Mouse (Mus musculus) intestine, embryonic 14.5 days (tissue): ENCODE measurements at regions not wholly inside any gene's neighbourhood (a gene's known extent, or its start where the extent isn't known, plus 50 kb on each side); places are given as distances from the start of the nearest gene placed in this dataset.

Source experiments
- ATAC-seq: fragments of 200-750 bp; cut with Nextera tagmentation; replicated peaks from 2 replicates; pipeline ENCODE4 v1.8.0; 2017; ENCODE audit warnings: low read depth, moderate number of reproducible peaks, moderate TSS enrichment, moderate library complexity; ENCODE audit not compliant: low FRiP score, low TSS enrichment
- DNase-seq: peaks from one replicate; pipeline ENCODE4 v3.0.0-alpha.2; 2018; ENCODE audit warnings: low spot score
- H3K27ac ChIP-seq: fragments of 300-500 bp; sonication (generic); 2 replicates; pipeline ENCODE4 v1.5.1; 2014; ENCODE audit warnings: low read depth, mild to moderate bottlenecking, control low read depth
- H3K27me3 ChIP-seq: fragments of 300-500 bp; sonication (generic); replicated peaks from 2 replicates; pipeline ENCODE4 v1.6.1; 2014; ENCODE audit warnings: low read length, control low read depth; ENCODE audit not compliant: control insufficient read depth, insufficient read depth
- H3K36me3 ChIP-seq: fragments of 300-500 bp; sonication (generic); 2 replicates; pipeline ENCODE4 v1.6.1; 2014; ENCODE audit warnings: low read length, control low read depth; ENCODE audit not compliant: control insufficient read depth, insufficient read depth
- H3K4me1 ChIP-seq: fragments of 300-500 bp; sonication (generic); replicated peaks from 2 replicates; pipeline ENCODE4 v1.6.1; 2014; ENCODE audit warnings: low read length, control low read depth, mixed read lengths; ENCODE audit not compliant: control insufficient read depth, insufficient read depth
- H3K4me2 ChIP-seq: fragments of 300-500 bp; sonication (generic); 2 replicates; pipeline ENCODE4 v1.6.1; 2014; ENCODE audit warnings: low read length
- H3K4me3 ChIP-seq: fragments of 300-500 bp; sonication (generic); 2 replicates; pipeline ENCODE4 v1.5.1; 2014; ENCODE audit warnings: low read depth, low read length, control low read depth, mixed read lengths
- H3K9ac ChIP-seq: fragments of 300-500 bp; sonication (generic); 2 replicates; pipeline ENCODE4 v1.6.1; 2014; ENCODE audit warnings: mild to moderate bottlenecking, low read length
- H3K9me3 ChIP-seq: fragments of 300-500 bp; sonication (generic); 2 replicates; pipeline ENCODE4 v1.6.1; 2016; ENCODE audit warnings: low read length, control low read depth; ENCODE audit not compliant: control insufficient read depth
- WGBS: fragments of 180-500 bp; shearing (Covaris S2); extraction: QIAGEN DNeasy Blood & Tissue Kit; methylation state at CpG from one replicate; pipeline ENCODE4 v1.1.7; 2014; 5-methylcytosine and 5-hydroxymethylcytosine counted together

DNA sequence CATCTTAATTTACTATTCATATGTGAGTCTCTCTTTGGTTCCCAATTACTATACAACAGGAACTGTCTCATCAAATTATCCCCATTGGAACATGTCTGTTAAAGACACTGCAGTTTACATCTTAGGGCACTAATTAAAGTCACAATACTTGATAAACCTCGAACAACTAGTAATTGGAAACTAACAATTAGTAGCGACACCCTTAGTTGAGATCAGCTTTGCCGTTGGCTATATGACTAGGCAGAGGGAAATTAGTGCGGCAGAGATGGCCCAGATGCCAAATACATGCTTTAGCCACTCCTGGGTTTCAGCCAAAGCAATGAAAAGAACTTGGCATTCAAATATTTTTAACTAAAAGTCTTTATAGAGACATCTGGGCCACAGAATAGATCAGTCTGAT is 265.7 kb upstream of the Smarca2 start:
- 94% methylated on average over 4 of the region's 4 CpGs for WGBS
- no peak for DNase-seq

DNA sequence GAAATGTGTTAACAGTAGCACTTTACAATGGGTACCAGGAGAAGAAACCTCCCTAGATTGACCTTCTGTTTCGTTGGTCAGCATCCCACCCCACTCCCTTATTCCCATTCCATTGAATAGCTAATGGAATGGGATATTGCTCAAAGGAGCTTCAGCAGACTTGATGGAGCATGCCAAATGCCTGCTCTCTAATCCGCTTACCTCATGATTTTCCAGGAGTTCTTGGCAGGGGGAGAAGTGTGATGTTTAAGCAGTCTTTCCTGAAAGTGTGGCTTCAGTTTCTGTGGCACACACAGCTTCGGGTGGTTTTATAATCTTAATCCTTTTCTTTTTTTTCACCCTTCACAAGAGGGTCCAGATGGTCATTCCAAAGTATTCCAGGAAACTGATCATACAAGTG is 264.7 kb upstream of the Smarca2 start:
- no peaks in the 10 kb centered on the region for H3K4me1 ChIP-seq
- H3K9me3 ChIP-seq = no peaks in the 10 kb centered on the region
- no peak overlapping the region for H3K4me2 ChIP-seq
- DNase-seq = no peak
- no peaks in the 10 kb centered on the region for H3K27me3 ChIP-seq
- WGBS = 68% methylated on average over 3 of the region's 3 CpGs
- ATAC-seq = no peak
- H3K4me3 ChIP-seq = no peak overlapping the region
- H3K9ac ChIP-seq = no peak overlapping the region
- no peak overlapping the region for H3K27ac ChIP-seq
- no peaks in the 10 kb centered on the region for H3K36me3 ChIP-seq

More for the DNA sequence above, 265.7 kb upstream of the Smarca2 start:
- H3K27me3 ChIP-seq = no peaks in the 10 kb centered on the region
- no peak overlapping the region for H3K4me2 ChIP-seq
- H3K9me3 ChIP-seq = no peaks in the 10 kb centered on the region
- H3K4me3 ChIP-seq = no peak overlapping the region
- H3K4me1 ChIP-seq = no peaks in the 10 kb centered on the region
- ATAC-seq = no peak
- H3K9ac ChIP-seq = no peak overlapping the region
- H3K36me3 ChIP-seq = no peaks in the 10 kb centered on the region
- H3K27ac ChIP-seq = no peak overlapping the region

DNA sequence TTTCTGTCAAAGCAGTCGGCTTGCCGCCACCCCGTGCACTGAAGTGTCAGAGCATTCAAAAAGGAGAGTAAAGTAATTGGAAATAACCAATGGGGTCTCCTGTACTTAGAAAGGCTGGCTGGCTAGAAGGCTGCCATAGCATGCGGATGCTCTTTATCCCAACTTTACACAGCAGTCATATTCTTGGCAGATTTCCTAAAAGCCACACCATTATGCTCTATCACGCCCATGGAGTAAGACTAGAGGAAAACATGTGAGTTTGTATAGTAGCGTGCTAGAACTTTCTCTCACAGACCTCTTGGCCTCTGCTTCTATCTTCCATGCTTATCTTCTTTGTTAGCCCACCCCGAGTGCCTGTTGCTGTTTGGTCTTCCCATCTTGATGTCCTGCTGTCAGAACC is 249.8 kb upstream of the Smarca2 start:
- DNase-seq (no peak), ATAC-seq (no peak)

DNA sequence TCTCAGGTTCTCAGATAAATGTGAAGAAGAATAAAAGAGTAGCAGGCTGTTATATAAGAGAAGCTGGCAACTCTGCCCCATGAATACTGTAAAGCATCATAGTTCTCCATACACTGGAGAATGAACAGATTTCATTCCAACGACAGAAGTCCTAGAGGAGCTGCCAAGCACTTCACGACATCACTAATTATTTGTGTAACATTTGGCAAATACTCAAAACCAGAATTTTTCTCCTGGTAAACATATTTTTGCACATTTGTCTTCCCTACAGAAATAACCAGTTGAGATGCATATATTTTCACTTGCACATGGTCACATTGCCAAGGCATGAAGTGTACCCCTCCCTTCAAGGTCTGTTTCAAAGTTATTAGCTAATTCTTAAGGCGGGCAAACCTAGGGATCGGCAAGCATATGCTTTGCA is 220.9 kb upstream of the Smarca2 start:
- DNase-seq (no peak), ATAC-seq (no peak)
- Histone ChIP-seq H3K9me3 (no peaks in the 10 kb centered on the region), H3K4me3 (no peak overlapping the region), H3K9ac (no peak overlapping the region), H3K27me3 (no peaks in the 10 kb centered on the region), H3K4me1 (no peaks in the 10 kb centered on the region), H3K4me2 (no peak overlapping the region), H3K27ac (no peak overlapping the region), H3K36me3 (no peaks in the 10 kb centered on the region)
- WGBS = 81% methylated on average over 4 of the region's 4 CpGs

More for the DNA sequence above, 249.8 kb upstream of the Smarca2 start:
- Histone ChIP-seq H3K4me3 (no peak overlapping the region), H3K27me3 (no peaks in the 10 kb centered on the region), H3K9ac (no peak overlapping the region), H3K27ac (no peak overlapping the region), H3K9me3 (no peaks in the 10 kb centered on the region), H3K36me3 (no peaks in the 10 kb centered on the region), H3K4me2 (no peak overlapping the region), H3K4me1 (no peaks in the 10 kb centered on the region)
- 82% methylated on average over 7 of the region's 7 CpGs for WGBS

DNA sequence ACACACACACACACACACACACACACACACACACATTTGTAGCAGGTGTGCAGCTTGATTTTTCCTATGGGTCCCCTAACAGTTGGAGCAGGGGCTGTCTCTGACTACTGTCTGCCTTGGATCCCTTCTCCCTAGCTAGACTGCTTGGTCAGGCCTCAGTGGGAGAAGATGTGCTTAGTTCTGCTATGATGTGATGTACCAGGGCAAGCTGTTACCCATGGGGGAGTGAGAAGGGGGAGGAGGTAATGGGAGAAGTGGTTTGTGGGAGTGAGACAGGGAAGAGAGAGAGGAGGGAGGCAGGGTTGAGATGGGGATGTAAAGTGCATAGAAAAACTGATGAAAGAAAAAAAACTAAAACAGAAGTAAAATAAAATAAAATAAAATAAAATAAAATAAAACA is 218.8 kb upstream of the Smarca2 start:
- Histone ChIP-seq H3K4me2 (no peak overlapping the region), H3K9me3 (no peaks in the 10 kb centered on the region), H3K4me1 (no peaks in the 10 kb centered on the region), H3K27ac (no peak overlapping the region), H3K36me3 (no peaks in the 10 kb centered on the region), H3K27me3 (no peaks in the 10 kb centered on the region), H3K4me3 (no peak overlapping the region), H3K9ac (no peak overlapping the region)
- ATAC-seq (no peak), DNase-seq (no peak)

DNA sequence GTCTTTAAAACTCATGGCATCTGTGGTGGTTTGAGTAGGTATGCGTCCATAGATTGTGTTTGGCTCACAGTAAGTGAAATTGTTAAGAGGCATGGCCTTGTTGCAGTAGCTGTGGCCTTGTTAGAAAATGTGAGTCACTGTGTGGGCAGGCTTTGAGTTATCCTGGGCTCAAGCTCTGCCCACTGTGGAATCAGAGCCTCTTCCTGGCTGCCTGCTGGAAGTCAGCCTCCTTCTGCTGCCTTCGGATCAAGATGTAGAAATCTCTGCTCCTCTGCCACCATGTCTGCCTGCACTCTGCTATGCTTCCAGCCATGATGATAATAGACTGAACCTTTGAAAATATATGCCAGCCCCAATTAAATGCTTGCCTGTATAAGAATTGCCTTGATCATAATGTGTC is 192.2 kb upstream of the Smarca2 start:
- no peak for DNase-seq
- no peak for ATAC-seq
- Histone ChIP-seq H3K9ac (no peak overlapping the region), H3K27ac (no peak overlapping the region), H3K27me3 (no peaks in the 10 kb centered on the region), H3K4me1 (no peaks in the 10 kb centered on the region), H3K9me3 (no peaks in the 10 kb centered on the region), H3K4me2 (no peak overlapping the region), H3K36me3 (no peaks in the 10 kb centered on the region), H3K4me3 (no peak overlapping the region)
- 88% methylated on average over 2 of the region's 2 CpGs for WGBS

DNA sequence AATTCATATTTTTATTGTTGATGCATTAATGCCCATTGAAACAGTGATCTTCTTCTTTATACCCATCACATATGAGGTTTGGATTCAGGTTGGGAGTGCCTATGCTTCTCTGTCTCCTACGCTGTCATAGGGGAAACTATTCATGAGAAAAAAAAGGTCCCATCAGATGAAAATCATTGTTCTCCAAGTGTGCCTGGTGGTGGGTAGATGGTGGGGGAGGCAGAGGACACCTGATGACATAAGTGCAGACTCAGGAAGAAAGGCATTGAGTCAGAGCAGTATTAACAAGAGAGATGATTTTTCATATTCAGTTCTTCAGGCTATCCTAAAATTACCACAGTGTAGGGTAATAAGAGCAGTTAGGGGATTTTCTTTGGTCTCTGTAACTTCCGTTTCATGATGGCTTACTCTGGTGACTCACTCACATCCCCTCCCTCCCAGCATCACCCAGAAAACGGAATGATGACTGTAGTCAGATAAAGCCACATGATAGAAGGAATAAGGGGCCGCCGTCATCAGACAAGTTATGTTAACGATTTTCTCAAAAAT is 190.3 kb upstream of the Smarca2 start:
- DNase-seq (no peak), ATAC-seq (no peak)
- WGBS = 90% methylated on average over 6 of the region's 6 CpGs
- H3K4me3 ChIP-seq = no peak overlapping the region
- H3K9ac ChIP-seq = no peak overlapping the region
- no peaks in the 10 kb centered on the region for H3K36me3 ChIP-seq
- H3K9me3 ChIP-seq = no peaks in the 10 kb centered on the region
- H3K4me1 ChIP-seq = no peaks in the 10 kb centered on the region
- H3K27ac ChIP-seq = no peak overlapping the region
- H3K27me3 ChIP-seq = no peaks in the 10 kb centered on the region
- no peak overlapping the region for H3K4me2 ChIP-seq

DNA sequence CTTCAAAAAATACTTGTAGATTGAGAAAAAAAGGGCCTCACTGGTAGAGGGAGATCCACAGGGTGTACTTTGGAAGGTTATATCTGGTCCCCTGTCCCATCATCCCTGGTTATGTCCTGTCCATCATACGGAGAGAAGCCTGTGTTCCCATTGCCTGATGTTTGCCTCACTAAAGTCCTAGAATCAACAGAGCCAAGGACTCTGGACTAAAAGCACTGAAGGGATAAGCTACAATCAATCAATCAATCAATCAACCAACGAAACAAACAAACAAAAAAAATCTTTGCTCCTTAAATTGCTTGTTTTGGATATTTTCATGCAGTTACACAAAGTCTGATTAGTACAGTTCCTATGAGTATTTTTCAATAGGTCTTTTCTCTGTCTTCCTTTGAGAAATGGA is 185.1 kb upstream of the Smarca2 start:
- Histone ChIP-seq H3K27me3 (no peaks in the 10 kb centered on the region), H3K27ac (no peak overlapping the region), H3K4me2 (no peak overlapping the region), H3K4me1 (no peaks in the 10 kb centered on the region), H3K36me3 (no peaks in the 10 kb centered on the region), H3K9ac (no peak overlapping the region), H3K4me3 (no peak overlapping the region), H3K9me3 (no peaks in the 10 kb centered on the region)
- DNase-seq (no peak), ATAC-seq (no peak)
- WGBS = 80% methylated on average over 2 of the region's 2 CpGs

DNA sequence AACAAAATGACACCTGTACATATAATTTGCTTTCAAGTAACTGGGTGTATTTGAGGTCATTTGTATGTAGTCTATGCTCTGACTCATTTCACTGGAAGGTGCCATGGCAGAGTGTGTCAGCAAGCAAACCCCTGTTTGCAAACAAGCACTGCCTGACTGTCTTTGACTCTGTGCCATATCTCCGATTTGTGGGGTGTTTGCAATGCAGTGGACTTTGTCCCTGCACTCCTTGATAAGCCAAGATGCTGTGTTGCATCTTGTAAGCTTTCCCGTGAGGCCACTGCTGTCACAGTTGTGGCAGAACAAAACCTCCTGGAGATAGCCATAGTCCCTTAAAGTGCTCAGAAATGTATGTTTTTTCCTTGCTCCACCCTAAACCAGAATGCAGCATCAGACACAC is 165.7 kb upstream of the Smarca2 start:
- Histone ChIP-seq H3K4me2 (no peak overlapping the region), H3K4me1 (no peaks in the 10 kb centered on the region), H3K9ac (no peak overlapping the region), H3K27me3 (no peaks in the 10 kb centered on the region), H3K36me3 (no peaks in the 10 kb centered on the region), H3K9me3 (no peaks in the 10 kb centered on the region), H3K27ac (no peak overlapping the region), H3K4me3 (no peak overlapping the region)
- DNase-seq = no peak
- no peak for ATAC-seq
- 60% methylated on average over 2 of the region's 2 CpGs for whole genome bisulfite sequencing
